Mouse (Mus musculus) intestine, postnatal 0 days (tissue): Measurements from ENCODE around the gene Mdfi. TPM values are rescaled to one million over a fixed set of nuclear protein-coding genes. Genes with fewer than 3 reads are reported as not detected.
"Not testable (repeated sequence)": the region's sequence is repeated elsewhere in the genome, so short reads cannot be mapped to it uniquely, and the experiment has no call there.

ENCODE experiments used
- ATAC-seq: fragments of 200-750 bp; cut with Nextera tagmentation; 2 replicates; pipeline ENCODE4 v1.8.0; 2017; ENCODE audit warnings: mild to moderate bottlenecking, moderate TSS enrichment, moderate library complexity
- H3K27ac ChIP-seq: fragments of 300-500 bp; sonication (generic); 2 replicates; pipeline ENCODE4 v1.5.1; 2014; ENCODE audit warnings: mild to moderate bottlenecking, low read depth, low read length, moderate library complexity
- H3K27me3 ChIP-seq: fragments of 300-500 bp; sonication (generic); replicated peaks from 2 replicates; pipeline ENCODE4 v1.6.1; 2014; ENCODE audit warnings: low read length, mixed read lengths; ENCODE audit not compliant: control insufficient read depth, insufficient read depth
- H3K36me3 ChIP-seq: fragments of 300-500 bp; sonication (generic); 2 replicates; pipeline ENCODE4 v1.6.1; 2014; ENCODE audit warnings: mild to moderate bottlenecking, moderate library complexity; ENCODE audit not compliant: control insufficient read depth, insufficient read depth
- H3K4me1 ChIP-seq: fragments of 300-500 bp; sonication (generic); replicated peaks from 2 replicates; pipeline ENCODE4 v1.6.1; 2014; ENCODE audit warnings: antibody characterized with exemption, low read length, mixed read lengths; ENCODE audit not compliant: control insufficient read depth, insufficient read depth
- H3K4me2 ChIP-seq: fragments of 300-500 bp; sonication (generic); replicated peaks from 2 replicates; pipeline ENCODE4 v1.6.1; 2014; ENCODE audit warnings: low read depth, mild to moderate bottlenecking, moderate library complexity
- H3K4me3 ChIP-seq: fragments of 300-500 bp; sonication (generic); 2 replicates; pipeline ENCODE4 v1.5.1; 2014; ENCODE audit warnings: low read depth, low read length
- H3K9ac ChIP-seq: fragments of 300-500 bp; sonication (generic); 2 replicates; pipeline ENCODE4 v1.6.1; 2014; ENCODE audit warnings: mild to moderate bottlenecking, low read depth, low read length
- H3K9me3 ChIP-seq: fragments of 300-500 bp; sonication (generic); 2 replicates; pipeline ENCODE4 v1.6.1; 2016; ENCODE audit warnings: mixed run types; ENCODE audit not compliant: control insufficient read depth
- CTCF ChIP-seq: sonication (generic); IDR thresholded peaks from 2 replicates; pipeline ENCODE4 v1.5.1; 2016; ENCODE audit warnings: low read depth, mild to moderate bottlenecking, control low read depth, antibody characterized with exemption, moderate library complexity
- WGBS: fragments of 180-500 bp; shearing (Covaris S2); extraction: QIAGEN DNeasy Blood & Tissue Kit; methylation state at CpG from one replicate; pipeline ENCODE4 v1.1.7; 2014; 5-methylcytosine and 5-hydroxymethylcytosine counted together
- polyA plus RNA-seq: library from polyadenylated mRNA; unstranded; fragments of >200 nt; fragmentation: Nextera tagmentation; extraction: Ambion mirVana; gene quantifications from 2 replicates; pipeline ENCODE4 v1.2.1, GENCODE M21; 2015

Mdfi gene
- polyA plus RNA-seq, 1 experiment from 2014 or later: 2.1 TPM

DNA sequence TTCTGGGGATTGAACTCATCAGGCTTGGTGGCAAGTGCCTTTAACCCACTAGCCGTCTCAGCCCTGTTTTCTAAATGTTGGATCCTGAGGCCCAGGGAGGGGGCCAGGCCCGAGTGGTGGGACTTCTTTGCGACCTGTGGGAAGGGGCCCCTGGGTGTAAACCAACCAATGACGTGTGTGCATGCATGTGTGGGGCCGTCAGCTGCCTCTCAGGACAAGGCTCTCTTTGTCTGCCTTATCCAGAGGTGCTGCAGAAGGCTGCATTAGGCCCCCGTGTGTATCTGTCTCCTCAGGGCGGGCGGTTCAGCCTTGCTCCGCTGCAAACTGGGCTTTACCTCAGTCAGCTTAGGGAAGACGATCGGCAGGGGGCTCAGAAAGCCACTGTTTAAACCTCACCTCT is 28.9 kb upstream of the Mdfi start:
- Histone ChIP-seq H3K9me3 (no peaks in the 10 kb centered on the region), H3K4me1 (no peaks in the 10 kb centered on the region), H3K27ac (no peak overlapping the region), H3K36me3 (peaks cover 14% of the 10 kb centered on the region; the same call in 1 of the 2 replicates), H3K4me2 (no peak overlapping the region), H3K27me3 (no peaks in the 10 kb centered on the region), H3K9ac (no peak overlapping the region), H3K4me3 (no peak overlapping the region)
- WGBS: 26% methylated on average over 11 of the region's 11 CpGs
- no peak for TF ChIP-seq CTCF
- peak; percentile 10; the same call in 1 of the 2 replicates for ATAC-seq

- Histone ChIP-seq H3K36me3 (peaks cover 10% of the 10 kb centered on the region; the same call in 1 of the 2 replicates), H3K27ac (no peak overlapping the region), H3K9ac (no peak overlapping the region), H3K4me2 (no peak overlapping the region), H3K4me1 (no peaks in the 10 kb centered on the region), H3K9me3 (no peaks in the 10 kb centered on the region), H3K27me3 (no peaks in the 10 kb centered on the region), H3K4me3 (no peak overlapping the region)
- no peak for ATAC-seq
- no peak for TF ChIP-seq CTCF
- WGBS: 37% methylated on average over 4 of the region's 4 CpGs
These were observed 28.5 kb upstream of the Mdfi start for GRCm38 (mm10) chr17:47863023-47863422.

- no peak for TF ChIP-seq CTCF
- Histone ChIP-seq H3K4me3 (no peak overlapping the region), H3K4me1 (no peaks in the 10 kb centered on the region; the same call in 1 of the 2 replicates), H3K36me3 (no peaks in the 10 kb centered on the region), H3K27ac (no peak overlapping the region), H3K4me2 (no peak overlapping the region), H3K9me3 (no peaks in the 10 kb centered on the region), H3K9ac (no peak overlapping the region), H3K27me3 (no peaks in the 10 kb centered on the region)
- 83% methylated on average over 4 of the region's 4 CpGs for WGBS
- no peak for ATAC-seq
These were observed 21.1 kb upstream of the Mdfi start for GRCm38 (mm10) chr17:47855544-47855943.

GRCm38 (mm10) chr17:47854908-47855307 is 20.4 kb upstream of the Mdfi start:
- TF ChIP-seq CTCF: no peak
- H3K9ac ChIP-seq: no peak overlapping the region
- H3K4me2 ChIP-seq: no peak overlapping the region
- H3K9me3 ChIP-seq: no peaks in the 10 kb centered on the region
- WGBS: 83% methylated on average over 8 of the region's 8 CpGs
- no peak overlapping the region for H3K27ac ChIP-seq
- H3K27me3 ChIP-seq: no peaks in the 10 kb centered on the region
- ATAC-seq: no peak
- H3K36me3 ChIP-seq: no peaks in the 10 kb centered on the region
- H3K4me1 ChIP-seq: no peaks in the 10 kb centered on the region; the same call in 1 of the 2 replicates
- no peak overlapping the region for H3K4me3 ChIP-seq

DNA sequence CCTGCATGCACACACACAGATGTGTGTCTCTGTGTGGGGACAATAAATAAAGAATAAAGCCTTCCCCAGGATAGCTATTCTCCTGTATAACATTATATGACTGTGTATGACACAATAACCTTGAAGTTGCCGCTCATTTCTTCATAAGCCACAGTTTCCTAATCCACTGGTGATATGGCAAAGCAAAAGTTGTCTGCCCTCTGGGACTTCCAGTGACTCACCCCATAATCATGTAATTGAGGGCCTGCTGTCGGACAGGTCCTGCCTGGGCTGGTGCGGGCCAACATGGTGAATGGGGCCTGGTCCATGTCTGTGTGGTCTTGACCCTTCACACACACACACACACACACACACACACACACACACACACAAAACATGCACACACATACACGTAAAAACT is 19.3 kb upstream of the Mdfi start:
- H3K4me2 ChIP-seq: no peak overlapping the region

DNA sequence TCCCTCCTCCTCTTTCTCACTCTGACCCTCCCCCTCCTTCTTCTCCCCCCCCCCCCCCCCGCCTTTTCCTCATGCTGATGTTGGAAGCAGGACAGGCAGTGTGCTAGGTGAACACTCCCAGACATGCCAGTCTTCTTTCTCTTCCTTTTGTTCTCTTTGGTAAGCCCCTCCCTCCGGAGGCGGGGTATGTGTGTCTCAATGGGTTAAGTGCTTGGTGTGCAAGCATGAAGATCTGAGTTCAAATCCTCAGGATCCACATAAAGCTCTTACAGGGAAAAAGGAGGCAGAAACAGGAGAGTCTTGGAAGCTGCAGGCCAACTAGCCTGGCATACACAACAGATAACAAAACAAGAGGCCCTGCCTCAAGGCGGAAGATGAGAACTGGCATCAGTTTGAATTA is 18.8 kb upstream of the Mdfi start:
- no peaks in the 10 kb centered on the region for H3K36me3 ChIP-seq
- no peak overlapping the region for H3K4me3 ChIP-seq
- 85% methylated on average over 3 of the region's 4 CpGs for WGBS
- no peaks in the 10 kb centered on the region; the same call in 1 of the 2 replicates for H3K4me1 ChIP-seq
- TF ChIP-seq CTCF: no peak
- ATAC-seq: no peak
- H3K4me2 ChIP-seq: no peak overlapping the region
- no peaks in the 10 kb centered on the region for H3K27me3 ChIP-seq
- no peak overlapping the region for H3K27ac ChIP-seq
- no peak overlapping the region for H3K9ac ChIP-seq
- H3K9me3 ChIP-seq: no peaks in the 10 kb centered on the region

More for the DNA sequence above, 19.3 kb upstream of the Mdfi start:
- no peak for TF ChIP-seq CTCF
- Histone ChIP-seq H3K27ac (no peak overlapping the region), H3K4me3 (no peak overlapping the region), H3K9ac (no peak overlapping the region), H3K9me3 (no peaks in the 10 kb centered on the region), H3K4me1 (no peaks in the 10 kb centered on the region; the same call in 1 of the 2 replicates), H3K36me3 (no peaks in the 10 kb centered on the region), H3K27me3 (no peaks in the 10 kb centered on the region)
- WGBS: 59% methylated on average over 4 of the region's 4 CpGs
- ATAC-seq: peak; percentile 76

- not testable (repeated sequence) for H3K9me3 ChIP-seq, H3K27ac ChIP-seq, H3K27me3 ChIP-seq, H3K36me3 ChIP-seq, H3K9ac ChIP-seq, H3K4me1 ChIP-seq
- 7% methylated on average over 22 of the region's 22 CpGs for WGBS
- peak overlapping the region; percentile 53 for H3K4me2 ChIP-seq
- ATAC-seq: peak; percentile 69
- peak overlapping the region; percentile 17; the same call in 1 of the 2 replicates for H3K4me3 ChIP-seq
These were observed 17.4 kb upstream of the Mdfi start for GRCm38 (mm10) chr17:47851798-47852360.
